Mouse (Mus musculus): ENCODE measurements around the gene Zfp1. TPM values are rescaled to one million over a fixed set of nuclear protein-coding genes. Genes with fewer than 3 reads are reported as not detected.

The Zfp1 gene
- polyA plus RNA-seq (2012; rRNA removed): 10.3 and 11.1 TPM in 2 replicates

- under 1% methylated on average over 75 of the region's 75 CpGs for WGBS
- TF ChIP-seq POLR2A (IDR thresholded peaks at IDR 0.05; ENCODE audit: control insufficient read depth, extremely low read depth, insufficient read depth, low read length, poor library complexity): peak; percentile 66
- TF ChIP-seq CTCF (IDR thresholded peaks at IDR 0.05; ENCODE audit: borderline replicate concordance, control insufficient read depth, extremely low read depth, insufficient read depth, low read length, poor library complexity): peak; percentile 40; the same call in 1 of the 2 replicates
- no peaks in the 10 kb centered on the region for H3K27me3 ChIP-seq (ENCODE audit: control insufficient read depth, insufficient read depth, low read length)
- H3K4me3 ChIP-seq (ENCODE audit: control insufficient read depth, insufficient read depth, low read length): peak within 1 kb of the TSS; percentile 65
- peak within 1 kb of the TSS; percentile 3 for H3K27ac ChIP-seq (ENCODE audit: control insufficient read depth, insufficient read depth, low read length)
- peaks cover 2% of the 10 kb centered on the region for H3K4me1 ChIP-seq (replicated peaks; ENCODE audit: control insufficient read depth, insufficient read depth, low read length)
- H3K36me3 ChIP-seq (ENCODE audit: control insufficient read depth, insufficient read depth, low read length): no peaks in the 10 kb centered on the region
- peak; percentile 93 for DNase-seq
Measured at GRCm38 (mm10) chr8:111643264-111644141, at the start of gene Zfp1. TSS of gene Zfp1 (plus strand) at chr8:111643401.

DNA sequence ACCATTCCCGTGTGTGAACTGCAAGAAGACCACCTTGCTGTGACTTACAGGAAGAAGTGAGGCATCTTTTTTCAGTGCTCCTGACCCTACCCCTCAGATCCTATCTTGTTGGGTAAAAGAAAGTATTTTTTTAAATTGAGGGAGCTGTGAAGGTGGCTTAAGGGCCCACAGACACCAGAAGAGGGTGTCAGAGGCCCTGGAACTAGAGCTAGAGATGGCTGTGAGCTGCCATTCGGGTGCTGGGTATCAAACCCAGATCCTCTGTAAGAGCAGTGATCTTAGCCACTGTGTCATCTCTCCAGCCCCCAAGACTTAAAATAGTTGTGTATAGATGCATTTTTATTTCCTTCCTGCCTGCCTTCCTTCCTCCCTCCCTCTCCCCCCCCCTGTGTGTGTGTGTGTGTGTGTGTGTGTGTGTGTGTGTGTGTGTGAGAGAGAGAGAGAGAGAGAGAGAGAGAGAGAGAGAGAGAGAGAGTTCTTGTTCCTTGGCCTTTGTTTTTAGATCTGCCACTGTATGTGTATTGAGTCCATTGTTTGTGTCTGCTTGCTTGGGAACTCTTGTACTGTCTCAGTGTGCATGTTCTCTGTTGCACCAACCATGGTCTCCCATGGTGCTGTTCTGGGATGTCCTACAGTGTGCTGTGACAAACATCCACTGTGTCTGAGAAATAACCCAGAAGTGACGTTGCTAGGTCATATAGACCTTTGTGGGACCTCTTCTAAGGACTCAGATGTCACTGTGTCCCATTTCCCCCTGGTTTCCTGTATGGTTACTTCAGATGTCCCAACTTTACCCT lies 49.0 kb upstream of the Zfp1 start:
- 3% methylated on average over 3 of the region's 3 CpGs for WGBS
- Histone ChIP-seq H3K36me3 (ENCODE audit: control insufficient read depth, insufficient read depth, low read length) (no peaks in the 10 kb centered on the region; the same call in 1 of the 2 replicates), H3K27ac (ENCODE audit: control insufficient read depth, insufficient read depth, low read length) (peak overlapping the region; percentile 96), H3K27me3 (ENCODE audit: control insufficient read depth, insufficient read depth, low read length) (no peaks in the 10 kb centered on the region), H3K4me1 (replicated peaks; ENCODE audit: control insufficient read depth, insufficient read depth, low read length) (peaks cover 55% of the 10 kb centered on the region), H3K4me3 (ENCODE audit: control insufficient read depth, insufficient read depth, low read length) (no peak overlapping the region)
- TF ChIP-seq CTCF (IDR thresholded peaks at IDR 0.05; ENCODE audit: borderline replicate concordance, control insufficient read depth, extremely low read depth, insufficient read depth, low read length, poor library complexity): no peak
- TF ChIP-seq POLR2A (IDR thresholded peaks at IDR 0.05; ENCODE audit: control insufficient read depth, extremely low read depth, insufficient read depth, low read length, poor library complexity): no peak
- DNase-seq: no peak

DNA sequence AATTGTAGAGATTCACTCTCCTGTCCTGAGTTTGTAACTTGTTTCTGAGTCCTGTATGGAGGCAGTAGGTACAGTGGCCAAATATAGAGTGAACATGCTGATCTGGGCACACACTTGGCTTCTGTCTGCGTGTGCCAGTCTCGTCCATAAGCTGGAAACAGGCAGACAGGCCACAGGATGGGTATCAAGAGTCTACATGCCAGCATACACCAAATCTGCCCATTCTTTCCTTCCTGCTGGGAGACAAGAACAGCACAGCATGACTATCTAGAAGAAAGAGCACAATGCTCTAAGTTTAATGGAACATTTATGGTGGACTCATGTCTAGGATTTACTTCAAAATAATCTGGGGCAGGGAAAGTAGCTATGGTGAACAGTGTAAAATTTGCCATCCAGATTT lies 48.2 kb upstream of the Zfp1 start:
- no peak for TF ChIP-seq CTCF (IDR thresholded peaks at IDR 0.05; ENCODE audit: borderline replicate concordance, control insufficient read depth, extremely low read depth, insufficient read depth, low read length, poor library complexity)
- no peak for TF ChIP-seq POLR2A (IDR thresholded peaks at IDR 0.05; ENCODE audit: control insufficient read depth, extremely low read depth, insufficient read depth, low read length, poor library complexity)
- H3K36me3 ChIP-seq (ENCODE audit: control insufficient read depth, insufficient read depth, low read length): no peaks in the 10 kb centered on the region; the same call in 1 of the 2 replicates
- no peaks in the 10 kb centered on the region for H3K27me3 ChIP-seq (ENCODE audit: control insufficient read depth, insufficient read depth, low read length)
- WGBS: 43% methylated on average over 2 of the region's 2 CpGs
- H3K4me1 ChIP-seq (replicated peaks; ENCODE audit: control insufficient read depth, insufficient read depth, low read length): peaks cover 55% of the 10 kb centered on the region
- no peak for DNase-seq
- H3K4me3 ChIP-seq (ENCODE audit: control insufficient read depth, insufficient read depth, low read length): no peak overlapping the region
- H3K27ac ChIP-seq (ENCODE audit: control insufficient read depth, insufficient read depth, low read length): peak overlapping the region; percentile 96

DNA sequence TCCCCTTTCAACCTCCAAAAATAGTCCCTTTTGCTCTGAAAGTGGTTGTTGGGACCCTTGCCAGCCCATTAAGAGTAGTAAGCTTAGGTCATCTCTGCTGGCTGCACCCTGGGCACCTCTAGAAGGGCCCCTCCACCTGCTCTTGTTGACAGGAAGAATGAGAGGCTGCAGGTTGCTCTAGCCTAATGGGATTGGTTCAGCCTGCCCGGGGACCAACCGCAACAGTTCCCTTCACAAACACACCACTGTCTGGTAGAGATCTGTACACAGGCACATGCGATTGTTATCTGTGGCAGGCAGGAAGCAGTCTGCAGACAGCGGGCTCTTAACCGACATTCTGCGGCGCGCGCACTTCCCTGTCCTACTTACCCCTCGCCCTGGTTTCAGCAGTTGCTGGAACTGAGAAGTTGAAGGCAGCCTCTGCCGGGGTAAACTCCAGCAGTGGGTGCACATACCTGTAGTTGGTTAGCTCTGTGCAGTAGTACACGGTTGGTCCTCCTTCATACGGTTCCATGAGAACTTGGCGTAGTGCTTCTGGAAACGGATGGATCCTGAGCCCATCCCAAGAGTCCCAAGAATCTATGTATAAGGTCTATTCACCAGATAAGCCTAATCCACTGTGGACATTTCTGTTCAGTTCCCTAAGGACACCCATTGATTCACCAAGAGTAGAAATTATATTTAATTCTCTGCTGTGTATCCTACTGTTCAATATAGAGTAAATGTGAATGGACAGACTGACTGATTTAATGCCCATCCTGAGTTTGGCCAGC lies 47.3 kb upstream of the Zfp1 start:
- WGBS: 4% methylated on average over 15 of the region's 15 CpGs
- TF ChIP-seq POLR2A (IDR thresholded peaks at IDR 0.05; ENCODE audit: control insufficient read depth, extremely low read depth, insufficient read depth, low read length, poor library complexity) (peak; percentile 66), CTCF (IDR thresholded peaks at IDR 0.05; ENCODE audit: borderline replicate concordance, control insufficient read depth, extremely low read depth, insufficient read depth, low read length, poor library complexity) (peak; percentile 64; the same call in 1 of the 2 replicates)

DNA sequence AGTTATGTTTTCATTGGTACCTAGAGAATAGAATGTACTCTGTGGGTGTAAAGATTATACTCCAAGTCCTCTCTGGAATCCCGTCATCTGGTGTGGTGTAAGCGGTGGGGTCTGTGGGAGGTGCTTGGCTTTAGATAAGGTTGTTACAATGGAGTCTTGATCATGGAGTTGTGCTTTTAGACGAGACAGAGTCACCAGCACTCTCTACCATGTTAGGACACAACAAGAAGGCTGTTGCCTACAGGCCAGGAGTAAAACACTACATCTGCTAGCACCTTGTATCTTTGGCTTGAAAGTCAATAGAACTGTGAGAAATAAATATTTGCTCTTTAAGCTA lies 46.7 kb upstream of the Zfp1 start:
- Histone ChIP-seq H3K4me1 (replicated peaks; ENCODE audit: control insufficient read depth, insufficient read depth, low read length) (peaks cover 52% of the 10 kb centered on the region), H3K27ac (ENCODE audit: control insufficient read depth, insufficient read depth, low read length) (peak overlapping the region; percentile 95), H3K36me3 (ENCODE audit: control insufficient read depth, insufficient read depth, low read length) (no peaks in the 10 kb centered on the region), H3K27me3 (ENCODE audit: control insufficient read depth, insufficient read depth, low read length) (no peaks in the 10 kb centered on the region), H3K4me3 (ENCODE audit: control insufficient read depth, insufficient read depth, low read length) (no peak overlapping the region)
- 10% methylated on average over 3 of the region's 3 CpGs for WGBS
- no peak for DNase-seq
- no peak for TF ChIP-seq CTCF (IDR thresholded peaks at IDR 0.05; ENCODE audit: borderline replicate concordance, control insufficient read depth, extremely low read depth, insufficient read depth, low read length, poor library complexity)
- TF ChIP-seq POLR2A (IDR thresholded peaks at IDR 0.05; ENCODE audit: control insufficient read depth, extremely low read depth, insufficient read depth, low read length, poor library complexity): no peak

More for the DNA sequence above, 47.3 kb upstream of the Zfp1 start:
- Histone ChIP-seq H3K4me1 (replicated peaks; ENCODE audit: control insufficient read depth, insufficient read depth, low read length) (peaks cover 51% of the 10 kb centered on the region), H3K27me3 (ENCODE audit: control insufficient read depth, insufficient read depth, low read length) (no peaks in the 10 kb centered on the region), H3K36me3 (ENCODE audit: control insufficient read depth, insufficient read depth, low read length) (no peaks in the 10 kb centered on the region; the same call in 1 of the 2 replicates), H3K27ac (ENCODE audit: control insufficient read depth, insufficient read depth, low read length) (peak overlapping the region; percentile 96), H3K4me3 (ENCODE audit: control insufficient read depth, insufficient read depth, low read length) (no peak overlapping the region)
- peak; percentile 89 for DNase-seq
